Comparison of ENCODE assay signal across 31 mouse cellular contexts in genomic region chr14:121387760-121388159, GRCm38 (mm10). TPM values are rescaled to one million over a fixed set of nuclear protein-coding genes. Genes with fewer than 3 reads are reported as not detected.
DNase-seq lines count a peak whose midpoint lies in the region; ATAC-seq and TF ChIP-seq lines count a peak whose summit lies in the region.
"Had no signal": no experiment of that assay in that cellular context is flagged by ENCODE, and none has a peak within 500 bp of the region (broad histone marks: within the 10 kb centered on the region; RNA-seq: fewer than 3 reads in every experiment).

No protein-coding gene starts in this region.

- no peak for DNase-seq in embryonic facial prominence, embryonic 14.5 days (ENCODE audit: low spot score)
- no peak for DNase-seq in embryonic facial prominence, embryonic 10.5 days (ENCODE audit: low spot score)
- DNase-seq in heart, adult 8-10 months (ENCODE audit: low spot score): no peak
- no peak for DNase-seq in limb, embryonic 14.5 days (ENCODE audit: low spot score)
- DNase-seq in limb, embryonic 10.5 days (ENCODE audit: low spot score): no peak
- DNase-seq: adrenal gland, postnatal 10 days; adrenal gland, postnatal 36 days; B cell, adult 2 months; cerebellum, adult 18-20 months; cerebellum, adult 9-10 months; cerebellum, postnatal 14 days; embryo, embryonic 11 days; gastrocnemius, postnatal 10 days; gastrocnemius, postnatal 36 days; heart, postnatal 10 days; heart, postnatal 36 days; kidney, adult 11 months had no signal

- no peaks in the 10 kb centered on the region for H3K27me3 ChIP-seq in embryonic facial prominence, embryonic 14.5 days (replicated peaks; ENCODE audit: control insufficient read depth, insufficient read depth, low read length)
- no peaks in the 10 kb centered on the region for H3K27me3 ChIP-seq in embryonic facial prominence, embryonic 10.5 days (replicated peaks; ENCODE audit: low read depth, poor library complexity, severe bottlenecking)
- no peaks in the 10 kb centered on the region for H3K27me3 ChIP-seq in heart, embryonic 13.5 days (replicated peaks)
- no peaks in the 10 kb centered on the region for H3K27me3 ChIP-seq in limb, embryonic 14.5 days (ENCODE audit: control insufficient read depth, insufficient read depth, low read length)
- no peaks in the 10 kb centered on the region for H3K27me3 ChIP-seq in limb, embryonic 10.5 days (ENCODE audit: low read depth, poor library complexity, severe bottlenecking)
- no peaks in the 10 kb centered on the region for H3K27me3 ChIP-seq in midbrain, embryonic 13.5 days
- H3K27me3 ChIP-seq in midbrain, embryonic 15.5 days (replicated peaks): no peaks in the 10 kb centered on the region
- H3K27me3 ChIP-seq: CH12.LX; embryonic facial prominence, embryonic 15.5 days; forebrain, embryonic 12.5 days; forebrain, embryonic 15.5 days; hindbrain, embryonic 13.5 days; intestine, embryonic 15.5 days; Patski had no signal

- TF ChIP-seq POLR2A in limb, embryonic 14.5 days (IDR thresholded peaks at IDR 0.05; ENCODE audit: borderline replicate concordance, extremely low read depth, insufficient read depth, insufficient read length): no peak

- H3K4me2 ChIP-seq in embryonic facial prominence, embryonic 14.5 days (ENCODE audit: low read depth, low read length): no peak overlapping the region
- no peak overlapping the region for H3K4me2 ChIP-seq in heart, embryonic 13.5 days
- H3K4me2 ChIP-seq in limb, embryonic 14.5 days (replicated peaks; ENCODE audit: low read depth, low read length, severe bottlenecking): no peak overlapping the region
- H3K4me2 ChIP-seq in midbrain, embryonic 13.5 days (replicated peaks): no peak overlapping the region
- H3K4me2 ChIP-seq in midbrain, embryonic 15.5 days: no peak overlapping the region
- H3K4me2 ChIP-seq: embryonic facial prominence, embryonic 15.5 days; forebrain, embryonic 12.5 days; forebrain, embryonic 15.5 days; hindbrain, embryonic 13.5 days; intestine, embryonic 15.5 days had no signal

- H3K36me3 ChIP-seq in embryonic facial prominence, embryonic 14.5 days (ENCODE audit: control insufficient read depth, insufficient read depth, low read length): no peaks in the 10 kb centered on the region
- H3K36me3 ChIP-seq in embryonic facial prominence, embryonic 10.5 days (replicated peaks): no peaks in the 10 kb centered on the region
- H3K36me3 ChIP-seq in heart, embryonic 13.5 days: no peaks in the 10 kb centered on the region
- H3K36me3 ChIP-seq in limb, embryonic 14.5 days (ENCODE audit: control insufficient read depth, insufficient read depth, low read length): no peaks in the 10 kb centered on the region
- no peaks in the 10 kb centered on the region for H3K36me3 ChIP-seq in limb, embryonic 10.5 days
- H3K36me3 ChIP-seq in midbrain, embryonic 13.5 days: no peaks in the 10 kb centered on the region
- H3K36me3 ChIP-seq in midbrain, embryonic 15.5 days (replicated peaks): no peaks in the 10 kb centered on the region
- H3K36me3 ChIP-seq: embryonic facial prominence, embryonic 15.5 days; forebrain, embryonic 12.5 days; forebrain, embryonic 15.5 days; G1E; heart, embryonic 10.5 days; hindbrain, embryonic 10.5 days; hindbrain, embryonic 13.5 days; intestine, embryonic 15.5 days had no signal

- peak; percentile 62 for ATAC-seq in embryonic facial prominence, embryonic 14.5 days (ENCODE audit: low read depth)
- no peak for ATAC-seq in heart, embryonic 13.5 days (ENCODE audit: extremely low read depth, insufficient number of reproducible peaks, low FRiP score, low TSS enrichment)
- ATAC-seq in limb, embryonic 14.5 days (ENCODE audit: low FRiP score, low read depth): peak; percentile 41; the same call in 1 of the 2 replicates
- peak; percentile 31; the same call in 1 of the 2 replicates for ATAC-seq in midbrain, embryonic 13.5 days
- ATAC-seq in midbrain, embryonic 15.5 days (replicated peaks): no peak
- ATAC-seq: forebrain, embryonic 15.5 days; hindbrain, embryonic 16.5 days; intestine, embryonic 15.5 days; Patski had no signal

- H3K27ac ChIP-seq in embryonic facial prominence, embryonic 14.5 days (replicated peaks; ENCODE audit: low read depth, low read length): no peak overlapping the region
- no peak overlapping the region for H3K27ac ChIP-seq in embryonic facial prominence, embryonic 10.5 days (replicated peaks)
- H3K27ac ChIP-seq in heart, embryonic 13.5 days (replicated peaks): peak overlapping the region; percentile 32; the same call in 1 of the 2 replicates
- no peak overlapping the region for H3K27ac ChIP-seq in limb, embryonic 14.5 days (replicated peaks; ENCODE audit: low read depth, low read length)
- no peak overlapping the region for H3K27ac ChIP-seq in limb, embryonic 10.5 days
- no peak overlapping the region for H3K27ac ChIP-seq in midbrain, embryonic 13.5 days
- no peak overlapping the region for H3K27ac ChIP-seq in midbrain, embryonic 15.5 days
- H3K27ac ChIP-seq: embryonic facial prominence, embryonic 15.5 days; forebrain, embryonic 12.5 days; forebrain, embryonic 15.5 days; heart, embryonic 10.5 days; hindbrain, embryonic 10.5 days; hindbrain, embryonic 13.5 days; intestine, embryonic 15.5 days had no signal

- WGBS in embryonic facial prominence, embryonic 14.5 days: 54% methylated on average over 1 of the region's 1 CpGs
- WGBS in embryonic facial prominence, embryonic 10.5 days: 53% methylated on average over 1 of the region's 1 CpGs
- 17% methylated on average over 1 of the region's 1 CpGs for WGBS in heart, embryonic 13.5 days
- WGBS in limb, embryonic 14.5 days: 35% methylated on average over 1 of the region's 1 CpGs
- 64% methylated on average over 1 of the region's 1 CpGs for WGBS in limb, embryonic 10.5 days
- WGBS in midbrain, embryonic 13.5 days: 23% methylated on average over 1 of the region's 1 CpGs
- 13% methylated on average over 1 of the region's 1 CpGs for WGBS in midbrain, embryonic 15.5 days

- H3K4me3 ChIP-seq in embryonic facial prominence, embryonic 14.5 days (ENCODE audit: low read depth, low read length): no peak overlapping the region
- H3K4me3 ChIP-seq in embryonic facial prominence, embryonic 10.5 days: no peak overlapping the region
- H3K4me3 ChIP-seq in heart, embryonic 13.5 days: no peak overlapping the region
- no peak overlapping the region for H3K4me3 ChIP-seq in limb, embryonic 14.5 days (replicated peaks; ENCODE audit: low read length)
- no peak overlapping the region for H3K4me3 ChIP-seq in limb, embryonic 10.5 days
- no peak overlapping the region for H3K4me3 ChIP-seq in midbrain, embryonic 13.5 days (replicated peaks)
- no peak overlapping the region for H3K4me3 ChIP-seq in midbrain, embryonic 15.5 days
- H3K4me3 ChIP-seq: embryonic facial prominence, embryonic 15.5 days; forebrain, embryonic 12.5 days; forebrain, embryonic 15.5 days; heart, embryonic 10.5 days; hindbrain, embryonic 10.5 days; hindbrain, embryonic 13.5 days; intestine, embryonic 15.5 days had no signal

- no peak overlapping the region for H3K9ac ChIP-seq in embryonic facial prominence, embryonic 14.5 days (ENCODE audit: low read depth, low read length)
- no peak overlapping the region for H3K9ac ChIP-seq in heart, embryonic 13.5 days
- H3K9ac ChIP-seq in limb, embryonic 14.5 days (ENCODE audit: low read depth, low read length, severe bottlenecking): 0 out of 2 replicates have a peak overlapping the region, but pooled peaks have one; percentile 36
- no peak overlapping the region for H3K9ac ChIP-seq in midbrain, embryonic 13.5 days (replicated peaks)
- no peak overlapping the region for H3K9ac ChIP-seq in midbrain, embryonic 15.5 days
- H3K9ac ChIP-seq: embryonic facial prominence, embryonic 15.5 days; forebrain, embryonic 12.5 days; forebrain, embryonic 15.5 days; hindbrain, embryonic 13.5 days; intestine, embryonic 15.5 days had no signal

- H3K9me3 ChIP-seq in embryonic facial prominence, embryonic 14.5 days (ENCODE audit: control insufficient read depth, low read length): no peaks in the 10 kb centered on the region
- H3K9me3 ChIP-seq in embryonic facial prominence, embryonic 10.5 days: no peaks in the 10 kb centered on the region
- no peaks in the 10 kb centered on the region for H3K9me3 ChIP-seq in heart, embryonic 13.5 days
- no peaks in the 10 kb centered on the region for H3K9me3 ChIP-seq in limb, embryonic 14.5 days (ENCODE audit: control insufficient read depth, low read length)
- no peaks in the 10 kb centered on the region for H3K9me3 ChIP-seq in limb, embryonic 10.5 days (replicated peaks)
- H3K9me3 ChIP-seq in midbrain, embryonic 13.5 days: no peaks in the 10 kb centered on the region
- no peaks in the 10 kb centered on the region for H3K9me3 ChIP-seq in midbrain, embryonic 15.5 days
- H3K9me3 ChIP-seq: embryonic facial prominence, embryonic 15.5 days; forebrain, embryonic 12.5 days; forebrain, embryonic 15.5 days; heart, embryonic 10.5 days; hindbrain, embryonic 10.5 days; hindbrain, embryonic 13.5 days; intestine, embryonic 15.5 days had no signal

- H3K4me1 ChIP-seq in embryonic facial prominence, embryonic 14.5 days (ENCODE audit: control insufficient read depth, insufficient read depth, low read length): no peaks in the 10 kb centered on the region
- peaks cover 10% of the 10 kb centered on the region for H3K4me1 ChIP-seq in embryonic facial prominence, embryonic 10.5 days
- H3K4me1 ChIP-seq in heart, embryonic 13.5 days: peaks cover 53% of the 10 kb centered on the region
- H3K4me1 ChIP-seq in limb, embryonic 14.5 days (ENCODE audit: control insufficient read depth, insufficient read depth, low read length): peaks cover 2% of the 10 kb centered on the region; the same call in 1 of the 2 replicates
- peaks cover 8% of the 10 kb centered on the region for H3K4me1 ChIP-seq in limb, embryonic 10.5 days
- H3K4me1 ChIP-seq in midbrain, embryonic 13.5 days (replicated peaks): peaks cover 11% of the 10 kb centered on the region
- H3K4me1 ChIP-seq in midbrain, embryonic 15.5 days: no peaks in the 10 kb centered on the region
- H3K4me1 ChIP-seq: embryonic facial prominence, embryonic 15.5 days; hindbrain, embryonic 13.5 days; intestine, embryonic 15.5 days had no signal

RNA-seq across cellular contexts. Expression of gene Stk24, which starts 7.9 kb away (rescaled TPM):
- polyA plus RNA-seq in embryonic facial prominence, embryonic 14.5 days (2014; fragmentation: Nextera tagmentation; extraction: Ambion mirVana): 38.9 and 46.0 TPM in 2 replicates
- 39.9 and 43.0 TPM in 2 replicates for polyA plus RNA-seq in embryonic facial prominence, embryonic 10.5 days (2016; fragmentation: Nextera tagmentation; extraction: Ambion mirVana)
- 29.7 and 30.8 TPM in 2 replicates for polyA plus RNA-seq in heart, embryonic 13.5 days (2015; fragmentation: Nextera tagmentation; extraction: Ambion mirVana)
- 10 to 100 TPM; 52.8 to 75.4 (median 55.2) TPM for total RNA-seq in heart, adult 8-10 months (2022)
- polyA plus RNA-seq in limb, embryonic 14.5 days (2012; rRNA removed): 37.6 and 40.6 TPM in 2 replicates
- polyA plus RNA-seq in limb, embryonic 14.5 days (2014; fragmentation: Nextera tagmentation; extraction: Ambion mirVana): 46.7 and 50.7 TPM in 2 replicates
- 43.2 and 43.8 TPM in 2 replicates for polyA plus RNA-seq in limb, embryonic 10.5 days (2016; fragmentation: Nextera tagmentation; extraction: Ambion mirVana)
- 20.9 and 21.2 TPM in 2 replicates for polyA plus RNA-seq in midbrain, embryonic 13.5 days (2015; fragmentation: Nextera tagmentation; extraction: Ambion mirVana)
- 18.5 and 18.6 TPM in 2 replicates for polyA plus RNA-seq in midbrain, embryonic 15.5 days (2015; fragmentation: Nextera tagmentation; extraction: Ambion mirVana)

Comparison
In these comparisons a context has a peak if more than half of its experiments do, and no peak if none do; other contexts are left out.
1. ATAC-seq: peak in embryonic facial prominence, embryonic 14.5 days (single experiment), limb, embryonic 14.5 days (single experiment) and midbrain, embryonic 13.5 days (single experiment); none in heart, embryonic 13.5 days (single experiment) and midbrain, embryonic 15.5 days (single experiment).